Mouse (Mus musculus) layer of hippocampus, adult 2 months (tissue): ENCODE results near the gene Ptpn3. TPM values are rescaled to one million over a fixed set of nuclear protein-coding genes. Genes with fewer than 3 reads are reported as not detected.
A peak's percentile ranks its signal among the peaks of the same experiment; 100 is the strongest.

Experiments
- DNase-seq, 2 experiments: peaks; one replicate each; pipeline ENCODE4 v3.0.0; 2022; ENCODE audit warnings: low spot score in 2 of 2
- H3K27ac ChIP-seq: fragments of 200-600 bp; 2 replicates; pipeline ENCODE4 v1.8.1; 2022
- H3K4me3 ChIP-seq: fragments of 200-600 bp; 2 replicates; pipeline ENCODE4 v1.8.1; 2022; ENCODE audit warnings: mild to moderate bottlenecking
- CTCF ChIP-seq: fragments of 200-600 bp; conservative IDR thresholded peaks from 2 replicates; pipeline ENCODE4 v1.8.1; 2022; ENCODE audit warnings: antibody characterized with exemption, mild to moderate bottlenecking, moderate library complexity
- total RNA-seq, 2 experiments: library from RNA; stranded (reverse); gene quantifications; 2 replicates each; pipeline ENCODE4 v1.2.3; 2021

The Ptpn3 gene
- total RNA-seq, 2 experiments from 2014 or later = 76.6 to 92.1 TPM

- TF ChIP-seq CTCF = peak; percentile 62
- H3K27ac ChIP-seq = no peak overlapping the region
- no peak overlapping the region for H3K4me3 ChIP-seq
- DNase-seq = no peak
Observed at GRCm38 (mm10) chr4:57240934-57241333, 60.7 kb downstream of the Ptpn3 start.

DNA sequence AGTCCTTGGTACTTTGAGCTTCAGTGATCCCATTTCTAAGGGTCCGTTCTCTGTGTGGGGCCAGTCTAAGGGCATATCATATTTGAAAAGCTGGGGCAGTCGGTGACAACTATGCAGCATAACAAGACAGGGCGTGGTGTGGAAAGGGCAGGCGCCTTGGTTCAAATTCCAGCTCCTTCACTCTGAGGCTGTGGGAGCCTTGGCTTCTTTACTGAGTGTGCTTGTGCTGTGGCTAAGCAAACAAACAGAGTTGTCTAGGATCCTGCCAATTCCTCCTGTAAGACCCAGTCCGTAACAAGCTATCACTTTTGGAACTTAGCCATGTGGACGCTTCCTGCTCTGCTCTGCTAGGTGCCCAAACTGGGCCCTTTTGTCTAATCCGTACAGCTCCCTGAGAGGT, 61.5 kb downstream of the Ptpn3 start:
- TF ChIP-seq CTCF = no peak
- no peak overlapping the region for H3K4me3 ChIP-seq

GRCm38 (mm10) chr4:57239112-57239511, 62.5 kb downstream of the Ptpn3 start:
- Histone ChIP-seq H3K4me3 (no peak overlapping the region), H3K27ac (no peak overlapping the region)
- DNase-seq = no peak
- no peak for TF ChIP-seq CTCF

More for the DNA sequence above, 61.5 kb downstream of the Ptpn3 start:
- H3K27ac ChIP-seq = no peak overlapping the region
- no peak for DNase-seq

GRCm38 (mm10) chr4:57238118-57238517, 63.5 kb downstream of the Ptpn3 start:
- no peak for DNase-seq
- Histone ChIP-seq H3K27ac (no peak overlapping the region), H3K4me3 (no peak overlapping the region)
- TF ChIP-seq CTCF = no peak

DNA sequence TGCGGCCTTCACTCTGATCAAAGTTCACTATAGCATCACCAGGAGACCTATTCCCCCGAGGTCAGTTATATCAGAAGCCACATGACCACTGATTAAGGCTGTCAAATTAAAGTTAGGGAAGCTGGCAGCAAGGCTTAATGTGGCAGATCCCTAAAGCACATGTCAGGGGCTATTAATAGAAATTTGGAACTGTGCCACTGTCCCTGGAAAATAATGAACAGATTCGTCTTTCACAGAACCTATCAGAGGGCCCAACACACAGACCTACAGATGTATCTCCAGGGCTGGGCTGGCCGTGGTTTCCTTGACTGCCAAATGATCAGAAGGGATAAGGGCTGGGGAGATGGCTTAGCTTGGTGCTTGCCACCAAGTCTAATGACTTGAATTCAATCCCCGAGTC, 65.1 kb downstream of the Ptpn3 start:
- H3K4me3 ChIP-seq = no peak overlapping the region
- no peak overlapping the region for H3K27ac ChIP-seq
- no peak for TF ChIP-seq CTCF
- DNase-seq = peak in 1 of 2 experiments; percentile 30

DNA sequence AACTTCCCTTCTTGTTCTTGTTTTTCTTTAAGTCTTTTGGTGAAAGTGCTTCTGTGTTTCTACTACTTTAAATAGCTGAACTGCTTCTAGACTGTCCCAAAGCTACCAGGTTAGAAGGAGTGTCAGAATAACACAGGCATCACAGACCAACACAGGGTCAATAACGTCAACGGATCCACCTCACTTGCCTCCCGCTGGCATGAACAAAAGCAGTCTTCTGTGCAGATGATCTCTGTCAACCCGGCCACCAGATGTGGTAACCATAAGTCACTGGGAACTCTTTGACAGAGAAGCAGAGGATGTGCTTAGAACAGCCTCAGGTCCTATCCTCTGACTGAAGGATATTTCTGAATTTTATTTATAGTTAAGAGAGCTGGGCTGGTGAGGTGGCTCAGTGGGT, 65.9 kb downstream of the Ptpn3 start:
- no peak for DNase-seq
- TF ChIP-seq CTCF = no peak
- no peak overlapping the region for H3K4me3 ChIP-seq
- no peak overlapping the region for H3K27ac ChIP-seq

DNA sequence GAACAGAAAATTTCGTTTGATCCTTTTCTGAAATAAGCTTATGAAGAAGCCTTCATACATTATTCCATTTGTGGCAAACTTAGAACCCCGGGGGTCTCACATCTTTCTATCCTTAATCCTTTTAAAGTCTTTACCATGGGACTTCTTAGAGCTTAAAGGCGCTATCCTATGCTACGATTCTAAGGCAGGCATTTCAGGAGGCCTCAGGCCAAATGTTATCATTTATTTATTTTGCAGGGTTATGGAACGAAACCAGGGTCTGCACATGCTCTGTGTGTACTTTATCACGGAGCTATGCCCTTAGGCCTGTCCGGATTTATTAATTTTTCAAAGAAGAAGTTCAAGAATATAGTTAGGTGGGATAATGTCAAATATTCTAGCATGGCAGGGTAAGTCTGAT, 67.3 kb downstream of the Ptpn3 start:
- no peak for TF ChIP-seq CTCF

GRCm38 (mm10) chr4:57232439-57232838, 69.2 kb downstream of the Ptpn3 start:
- no peak for DNase-seq
- H3K4me3 ChIP-seq = no peak overlapping the region
- H3K27ac ChIP-seq = no peak overlapping the region
- TF ChIP-seq CTCF = no peak

More for the DNA sequence above, 67.3 kb downstream of the Ptpn3 start:
- no peak for DNase-seq
- Histone ChIP-seq H3K4me3 (no peak overlapping the region), H3K27ac (no peak overlapping the region)

GRCm38 (mm10) chr4:57231323-57231722, 70.3 kb downstream of the Ptpn3 start:
- DNase-seq = no peak
- TF ChIP-seq CTCF = no peak
- Histone ChIP-seq H3K27ac (peak overlapping the region; percentile 84; the same call in 1 of the 2 replicates), H3K4me3 (no peak overlapping the region)

DNA sequence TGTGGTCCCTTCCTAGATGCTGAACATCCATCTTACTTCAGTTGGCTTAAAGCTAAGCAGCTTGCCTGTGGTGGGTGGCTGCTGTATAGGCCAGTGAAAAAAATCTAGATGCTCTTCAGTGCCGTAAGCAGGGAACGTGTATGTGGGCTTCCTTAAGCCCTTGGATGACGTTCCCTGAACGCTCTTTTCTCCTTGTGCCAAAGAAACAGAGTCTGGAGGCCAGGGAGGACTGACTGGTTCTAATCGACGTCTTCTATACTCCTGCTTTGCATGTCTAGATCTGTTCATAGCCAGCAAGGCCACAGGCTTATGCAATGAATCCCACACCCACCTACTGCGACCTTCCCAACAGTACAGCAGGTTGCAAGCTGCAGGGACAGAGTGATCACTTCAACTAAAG, 71.3 kb downstream of the Ptpn3 start:
- Histone ChIP-seq H3K27ac (peak overlapping the region; percentile 84), H3K4me3 (no peak overlapping the region)
- no peak for TF ChIP-seq CTCF
- no peak for DNase-seq

GRCm38 (mm10) chr4:57228601-57229520, 72.8 kb downstream of the Ptpn3 start:
- H3K4me3 ChIP-seq = peak overlapping the region; percentile 29; the same call in 1 of the 2 replicates
- no peak for TF ChIP-seq CTCF
- peak overlapping the region; percentile 84 for H3K27ac ChIP-seq
- peak; percentile 41 to 48 for DNase-seq

DNA sequence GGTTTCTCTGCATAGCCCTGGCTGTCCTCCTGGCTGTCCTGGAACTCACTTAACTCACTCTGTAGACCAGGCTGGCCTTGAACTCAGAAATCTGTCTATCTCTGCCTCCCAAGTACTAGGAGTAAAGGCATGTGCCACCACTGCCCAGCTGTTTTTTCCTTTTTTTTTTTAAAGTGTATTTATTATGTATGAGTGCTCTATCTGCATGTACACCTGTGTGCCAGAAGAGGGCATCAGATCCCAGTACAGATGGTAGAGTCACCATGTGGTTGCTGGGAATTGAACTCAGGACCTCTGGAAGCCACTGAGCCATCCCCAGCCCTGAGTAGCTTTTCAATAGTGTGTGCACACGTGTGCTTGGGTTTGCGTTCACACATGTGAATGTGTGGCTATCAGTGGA, 76.9 kb downstream of the Ptpn3 start:
- TF ChIP-seq CTCF = peak; percentile 51

GRCm38 (mm10) chr4:57217746-57218145, 83.9 kb downstream of the Ptpn3 start:
- DNase-seq = no peak
- H3K4me3 ChIP-seq = no peak overlapping the region
- no peak for TF ChIP-seq CTCF
- no peak overlapping the region for H3K27ac ChIP-seq

More for the DNA sequence above, 76.9 kb downstream of the Ptpn3 start:
- Histone ChIP-seq H3K27ac (no peak overlapping the region), H3K4me3 (no peak overlapping the region)
- DNase-seq = no peak

- TF ChIP-seq CTCF = peak; percentile 49
- no peak overlapping the region for H3K4me3 ChIP-seq
- H3K27ac ChIP-seq = no peak overlapping the region
- DNase-seq = no peak
Observed at GRCm38 (mm10) chr4:57216535-57216934, 85.1 kb downstream of the Ptpn3 start.
